Mouse (Mus musculus): ENCODE data around the gene C1qbp.

DNA sequence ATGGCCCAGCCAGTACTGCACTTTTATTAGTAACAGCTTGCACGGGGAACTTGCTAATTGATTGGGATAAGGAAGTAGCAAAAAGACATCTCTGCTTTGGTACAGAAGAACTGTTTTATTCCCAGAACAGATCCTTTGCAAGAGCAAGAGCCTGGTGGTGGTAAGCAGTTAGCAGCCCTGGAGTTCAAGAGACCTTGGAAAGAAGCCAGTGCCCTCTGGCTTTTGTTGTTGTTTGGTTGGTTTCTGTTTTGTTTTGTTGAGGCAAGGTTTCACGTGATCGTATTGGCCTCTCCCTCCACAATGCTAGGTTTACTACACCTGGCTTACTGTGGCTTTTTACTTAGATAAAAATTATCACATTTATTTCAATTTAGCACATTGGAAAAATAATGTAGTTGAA, 45.5 kb upstream of the C1qbp start:
- TF ChIP-seq CTCF (IDR thresholded peaks at IDR 0.05; ENCODE audit: low read depth), result no peak
- no peak for TF ChIP-seq EP300 (IDR thresholded peaks at IDR 0.05; ENCODE audit: low read depth)

All from liver, postnatal 0 days (tissue).